Mouse (Mus musculus): ENCODE results near the gene Tas1r3. TPM values are rescaled to one million over a fixed set of nuclear protein-coding genes. Genes with fewer than 3 reads are reported as not detected.

The Tas1r3 gene
- polyA plus RNA-seq, 1 experiment from 2014 or later = 0.24 TPM

DNA sequence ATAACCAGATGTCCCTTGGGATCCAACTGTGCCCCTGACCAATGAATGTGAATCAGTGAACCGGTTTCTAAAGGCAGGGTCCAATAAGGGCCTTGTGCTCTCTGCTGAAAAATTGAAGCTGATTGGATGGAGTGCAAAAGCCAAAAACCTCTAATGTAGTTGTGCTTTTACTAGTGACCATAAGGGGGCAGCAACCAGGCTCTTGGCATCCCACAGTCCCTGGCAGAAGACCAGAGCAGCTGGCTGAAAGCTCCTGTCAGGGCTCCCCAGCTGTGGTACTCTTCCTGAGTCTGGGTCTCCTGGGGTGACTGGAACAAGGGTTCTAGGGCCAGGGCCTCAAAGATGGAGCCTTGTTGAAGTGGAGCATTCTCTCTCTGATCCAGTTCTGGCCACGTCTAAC, 29.3 kb downstream of the Tas1r3 start:
- no peaks in the 10 kb centered on the region for H3K27me3 ChIP-seq (ENCODE audit: low read depth, poor library complexity, severe bottlenecking)
- no peaks in the 10 kb centered on the region for H3K9me3 ChIP-seq (replicated peaks)
- peak overlapping the region; percentile 14; the same call in 1 of the 2 replicates for H3K4me3 ChIP-seq
- H3K4me1 ChIP-seq = peaks cover 38% of the 10 kb centered on the region
- peaks cover 23% of the 10 kb centered on the region for H3K36me3 ChIP-seq
- no peak overlapping the region for H3K27ac ChIP-seq
- WGBS = 39% methylated on average over 2 of the region's 2 CpGs
- DNase-seq (ENCODE audit: low spot score) = peak; percentile 69

DNA sequence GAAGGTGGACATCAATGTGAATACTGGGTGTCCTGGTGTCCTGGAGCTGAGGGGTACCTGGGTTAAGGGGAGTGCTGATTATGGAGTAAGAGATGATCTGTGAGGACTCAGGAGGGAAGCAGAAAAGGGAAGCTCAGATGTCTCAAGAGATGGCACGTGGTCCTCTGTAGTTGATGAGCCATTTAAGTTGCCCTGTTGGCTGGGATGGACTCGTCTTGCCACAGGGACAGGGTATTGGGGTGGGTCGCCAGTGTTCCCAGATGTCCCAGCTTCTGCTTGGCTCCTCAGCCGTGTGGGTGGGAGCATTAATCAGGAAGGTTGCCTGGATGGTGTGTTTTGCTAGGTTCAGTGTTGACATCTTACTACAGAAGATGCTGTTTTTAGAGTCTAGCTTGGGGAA, 29.9 kb downstream of the Tas1r3 start:
- H3K4me3 ChIP-seq = peak overlapping the region; percentile 81; the same call in 1 of the 2 replicates
- 91% methylated on average over 4 of the region's 4 CpGs for WGBS
- no peak for DNase-seq (ENCODE audit: low spot score)
- H3K36me3 ChIP-seq = peaks cover 27% of the 10 kb centered on the region
- no peaks in the 10 kb centered on the region for H3K27me3 ChIP-seq (ENCODE audit: low read depth, poor library complexity, severe bottlenecking)
- peaks cover 34% of the 10 kb centered on the region for H3K4me1 ChIP-seq
- H3K9me3 ChIP-seq (replicated peaks) = no peaks in the 10 kb centered on the region
- no peak overlapping the region for H3K27ac ChIP-seq

DNA sequence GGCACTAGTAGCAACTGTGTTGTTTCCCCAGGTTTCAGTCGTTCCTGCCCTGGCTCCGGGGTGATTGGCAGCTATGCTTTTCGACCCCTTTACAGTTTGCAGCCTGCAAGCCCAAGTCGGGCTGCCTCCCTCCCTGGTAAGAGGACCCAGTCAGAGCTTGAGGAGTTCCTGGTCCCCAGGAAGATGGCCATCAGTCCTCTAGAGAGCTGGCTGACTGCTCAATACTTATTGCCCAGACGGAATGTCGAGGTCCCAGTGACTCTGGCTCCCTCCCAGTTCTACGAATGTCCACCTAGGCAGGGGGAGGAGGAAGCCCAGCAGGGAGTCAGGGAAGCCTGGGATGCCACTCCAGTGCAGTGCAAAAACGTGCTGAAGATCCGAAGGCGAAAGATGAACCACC, 30.8 kb downstream of the Tas1r3 start:
- 56% methylated on average over 10 of the region's 10 CpGs for WGBS
- peak overlapping the region; percentile 85 for H3K27ac ChIP-seq

DNA sequence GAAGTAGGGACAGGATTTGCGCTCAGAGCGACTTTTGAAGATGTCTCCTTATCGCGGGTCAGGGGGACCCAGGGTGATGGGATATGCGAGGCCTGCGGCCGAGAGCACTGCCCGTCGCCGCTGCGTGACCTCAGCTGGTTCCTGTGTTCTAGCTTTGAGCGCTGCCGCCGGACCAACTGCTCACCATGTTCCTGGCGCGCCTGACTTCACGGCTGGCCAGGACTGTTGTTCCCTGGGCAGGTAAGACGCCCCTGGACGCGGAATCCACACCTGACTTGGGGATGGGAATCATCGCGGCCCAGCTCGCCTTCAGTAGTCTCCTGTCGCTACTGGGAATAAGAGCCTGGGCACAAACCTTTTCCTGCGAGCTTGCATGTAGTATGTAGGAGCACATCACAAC, 31.3 kb downstream of the Tas1r3 start:
- no peaks in the 10 kb centered on the region for H3K27me3 ChIP-seq (ENCODE audit: low read depth, poor library complexity, severe bottlenecking)
- peaks cover 28% of the 10 kb centered on the region for H3K4me1 ChIP-seq
- H3K4me3 ChIP-seq = peak overlapping the region; percentile 81
- H3K27ac ChIP-seq = peak overlapping the region; percentile 85
- peaks cover 41% of the 10 kb centered on the region for H3K36me3 ChIP-seq
- DNase-seq (ENCODE audit: low spot score) = no peak
- under 1% methylated on average over 25 of the region's 25 CpGs for WGBS
- no peaks in the 10 kb centered on the region for H3K9me3 ChIP-seq (replicated peaks)

More for the DNA sequence above, 30.8 kb downstream of the Tas1r3 start:
- DNase-seq (ENCODE audit: low spot score) = no peak
- H3K36me3 ChIP-seq = peaks cover 36% of the 10 kb centered on the region
- H3K9me3 ChIP-seq (replicated peaks) = no peaks in the 10 kb centered on the region
- peak overlapping the region; percentile 81 for H3K4me3 ChIP-seq
- no peaks in the 10 kb centered on the region for H3K27me3 ChIP-seq (ENCODE audit: low read depth, poor library complexity, severe bottlenecking)
- H3K4me1 ChIP-seq = peaks cover 28% of the 10 kb centered on the region

DNA sequence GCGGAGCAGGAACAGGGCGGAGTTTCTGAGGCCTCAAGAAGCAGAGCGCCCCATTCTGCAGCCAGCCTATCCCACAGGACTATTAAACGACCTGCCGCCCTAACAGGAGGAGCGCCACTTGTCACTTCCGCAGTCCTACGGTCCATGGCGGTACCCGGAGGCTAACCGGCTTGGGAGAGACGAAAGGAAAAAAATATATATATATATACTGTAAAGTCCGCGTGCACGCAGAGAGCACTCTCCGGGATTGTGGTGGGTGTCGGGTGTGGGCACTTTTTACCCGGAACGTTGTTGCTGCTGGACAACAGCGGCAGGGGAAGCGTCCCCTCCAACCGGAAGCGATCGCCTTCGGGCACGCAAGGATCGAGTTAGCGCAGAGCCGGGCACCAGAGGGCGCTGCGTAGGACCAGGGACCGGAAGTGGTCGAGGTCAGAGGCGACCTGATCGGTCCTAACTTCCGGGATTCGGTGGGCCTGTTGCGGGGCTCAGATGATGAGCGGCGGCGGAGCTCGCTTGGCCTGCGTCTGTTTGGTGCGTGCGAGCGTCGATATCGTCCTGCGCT, 31.9 kb downstream of the Tas1r3 start, which contains the start of gene Aurkaip1:
Gene Aurkaip1 (plus strand): TSS at position 68 of the 562 bp plus-strand sequence.
- DNase-seq (ENCODE audit: low spot score) = peak; percentile 98
- WGBS = 0% methylated on average over 49 of the region's 49 CpGs

DNA sequence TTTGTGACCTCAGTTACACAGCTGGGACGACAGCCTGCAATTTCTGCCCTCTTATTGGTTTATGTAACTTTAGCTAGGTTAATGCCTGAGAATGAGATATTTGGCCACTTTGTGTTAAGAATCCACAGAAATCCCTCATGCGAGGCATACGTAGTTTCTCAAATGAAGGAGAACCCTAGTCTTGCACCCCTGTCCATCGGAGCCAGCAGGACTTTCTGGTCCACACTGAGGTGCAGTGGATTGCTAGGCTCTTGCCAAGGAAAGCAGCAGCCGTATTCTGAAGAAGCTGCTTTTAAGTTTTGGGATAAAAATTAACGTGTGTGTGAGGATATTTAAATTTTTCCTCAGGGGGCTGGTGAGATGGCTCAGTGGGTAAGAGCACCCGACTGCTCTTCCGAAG, 32.6 kb downstream of the Tas1r3 start:
- Histone ChIP-seq H3K9me3 (replicated peaks) (no peaks in the 10 kb centered on the region), H3K27me3 (ENCODE audit: low read depth, poor library complexity, severe bottlenecking) (no peaks in the 10 kb centered on the region), H3K36me3 (peaks cover 53% of the 10 kb centered on the region), H3K4me1 (peaks cover 28% of the 10 kb centered on the region), H3K4me3 (peak overlapping the region; percentile 81), H3K27ac (no peak overlapping the region)
- WGBS = 57% methylated on average over 8 of the region's 8 CpGs
- DNase-seq (ENCODE audit: low spot score) = no peak

More for the DNA sequence above, 31.9 kb downstream of the Tas1r3 start, which contains the start of gene Aurkaip1:
- H3K4me3 ChIP-seq = peak within 1 kb of the TSS; percentile 81
- peaks cover 46% of the 10 kb centered on the region for H3K36me3 ChIP-seq
- H3K4me1 ChIP-seq = peaks cover 28% of the 10 kb centered on the region
- no peaks in the 10 kb centered on the region for H3K9me3 ChIP-seq (replicated peaks)
- H3K27me3 ChIP-seq (ENCODE audit: low read depth, poor library complexity, severe bottlenecking) = no peaks in the 10 kb centered on the region
- H3K27ac ChIP-seq = peak within 1 kb of the TSS; percentile 85

DNA sequence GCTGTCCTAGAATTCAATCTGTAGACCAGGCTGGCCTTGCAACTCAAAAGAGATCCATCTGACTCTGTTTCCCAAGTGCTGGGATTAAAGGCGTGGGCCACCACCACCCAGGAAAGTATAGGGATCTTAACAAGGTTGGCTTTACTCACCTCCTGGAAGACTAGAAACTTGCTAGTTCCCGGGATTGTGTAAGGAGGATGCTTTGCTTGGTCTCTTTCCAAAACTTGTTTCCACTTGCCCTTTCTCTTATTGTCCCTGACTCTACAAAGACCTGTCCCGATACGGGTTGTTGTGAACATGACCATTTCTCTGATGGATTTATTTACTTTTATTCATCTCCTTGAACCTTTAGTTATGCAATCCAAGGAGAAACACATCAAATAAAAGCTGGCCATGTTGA, 33.3 kb downstream of the Tas1r3 start:
- Histone ChIP-seq H3K9me3 (replicated peaks) (no peaks in the 10 kb centered on the region), H3K4me3 (no peak overlapping the region), H3K27ac (no peak overlapping the region), H3K4me1 (peaks cover 28% of the 10 kb centered on the region), H3K36me3 (peaks cover 58% of the 10 kb centered on the region), H3K27me3 (ENCODE audit: low read depth, poor library complexity, severe bottlenecking) (no peaks in the 10 kb centered on the region)
- DNase-seq (ENCODE audit: low spot score) = no peak
- 95% methylated on average over 4 of the region's 4 CpGs for WGBS

DNA sequence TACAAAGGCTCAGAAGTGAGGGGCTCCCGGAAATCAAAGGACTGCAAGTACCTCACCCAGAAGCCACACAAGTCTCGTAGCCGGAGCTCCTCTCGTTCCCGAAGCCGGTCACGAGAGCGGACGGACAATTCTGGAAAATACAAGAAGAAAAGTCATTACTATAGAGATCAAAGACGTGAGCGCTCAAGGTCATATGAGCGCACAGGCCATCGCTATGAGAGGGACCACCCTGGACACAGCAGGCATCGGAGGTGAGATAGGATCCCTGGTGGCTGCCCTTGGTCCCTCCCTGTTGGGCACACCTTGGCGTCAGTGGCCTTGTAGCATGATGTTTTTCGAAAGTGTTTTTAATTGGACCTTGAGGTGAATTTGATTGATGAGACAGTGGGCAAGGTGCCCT, 39.7 kb downstream of the Tas1r3 start:
- H3K9me3 ChIP-seq (replicated peaks) = no peaks in the 10 kb centered on the region
- H3K27ac ChIP-seq = no peak overlapping the region
- H3K4me1 ChIP-seq = no peaks in the 10 kb centered on the region
- no peak for DNase-seq (ENCODE audit: low spot score)
- no peaks in the 10 kb centered on the region for H3K27me3 ChIP-seq (ENCODE audit: low read depth, poor library complexity, severe bottlenecking)
- H3K36me3 ChIP-seq = peaks cover 100% of the 10 kb centered on the region
- no peak overlapping the region for H3K4me3 ChIP-seq
- WGBS = 95% methylated on average over 16 of the region's 16 CpGs

DNA sequence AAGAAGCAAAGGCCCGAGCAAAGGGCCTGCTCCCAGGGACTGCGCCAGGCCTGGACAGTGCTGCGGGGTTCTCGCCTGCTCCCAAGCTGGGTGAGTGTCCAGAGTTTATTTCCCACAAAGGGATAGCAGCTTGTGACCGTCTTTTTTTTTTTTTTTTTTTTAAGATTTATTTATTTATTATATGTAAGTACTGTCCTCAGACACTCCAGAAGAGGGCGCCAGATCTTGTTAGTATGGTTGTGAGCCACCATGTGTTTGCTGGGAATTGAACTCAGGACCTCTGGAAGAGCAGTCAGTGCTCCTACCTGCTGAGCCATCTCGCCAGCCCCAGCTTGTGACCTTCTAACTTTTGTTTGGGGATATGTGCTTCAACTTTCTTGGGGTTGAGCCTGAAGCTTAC, 42.1 kb downstream of the Tas1r3 start:
- H3K4me3 ChIP-seq = no peak overlapping the region
- H3K27me3 ChIP-seq (ENCODE audit: low read depth, poor library complexity, severe bottlenecking) = no peaks in the 10 kb centered on the region
- no peaks in the 10 kb centered on the region for H3K9me3 ChIP-seq (replicated peaks)
- WGBS = 82% methylated on average over 7 of the region's 7 CpGs
- no peak for DNase-seq (ENCODE audit: low spot score)
- no peaks in the 10 kb centered on the region for H3K4me1 ChIP-seq
- H3K27ac ChIP-seq = no peak overlapping the region
- H3K36me3 ChIP-seq = peaks cover 100% of the 10 kb centered on the region

DNA sequence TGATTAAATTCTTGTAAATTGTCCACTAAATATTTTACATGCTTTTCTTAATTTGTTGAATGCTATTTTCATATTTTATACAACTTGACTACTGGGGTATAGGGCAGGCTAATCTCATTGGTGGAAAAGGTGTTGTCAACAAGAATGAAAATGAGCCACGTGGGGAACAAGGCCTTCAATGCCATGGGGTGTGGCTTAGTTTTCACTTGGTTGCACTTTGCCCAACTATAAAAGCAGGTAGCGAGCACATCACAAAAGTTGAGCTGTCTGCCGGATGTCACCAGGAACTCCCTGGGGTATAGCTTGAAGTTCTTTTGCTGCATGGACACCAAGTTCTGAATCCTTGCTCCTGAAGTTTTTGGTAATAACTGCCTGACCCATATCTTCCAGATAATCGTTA, 45.6 kb downstream of the Tas1r3 start:
- Histone ChIP-seq H3K4me3 (no peak overlapping the region), H3K36me3 (peaks cover 95% of the 10 kb centered on the region), H3K9me3 (replicated peaks) (no peaks in the 10 kb centered on the region), H3K27ac (no peak overlapping the region), H3K4me1 (peaks cover 14% of the 10 kb centered on the region), H3K27me3 (ENCODE audit: low read depth, poor library complexity, severe bottlenecking) (no peaks in the 10 kb centered on the region)
- WGBS = 93% methylated on average over 4 of the region's 4 CpGs
- no peak for DNase-seq (ENCODE audit: low spot score)

DNA sequence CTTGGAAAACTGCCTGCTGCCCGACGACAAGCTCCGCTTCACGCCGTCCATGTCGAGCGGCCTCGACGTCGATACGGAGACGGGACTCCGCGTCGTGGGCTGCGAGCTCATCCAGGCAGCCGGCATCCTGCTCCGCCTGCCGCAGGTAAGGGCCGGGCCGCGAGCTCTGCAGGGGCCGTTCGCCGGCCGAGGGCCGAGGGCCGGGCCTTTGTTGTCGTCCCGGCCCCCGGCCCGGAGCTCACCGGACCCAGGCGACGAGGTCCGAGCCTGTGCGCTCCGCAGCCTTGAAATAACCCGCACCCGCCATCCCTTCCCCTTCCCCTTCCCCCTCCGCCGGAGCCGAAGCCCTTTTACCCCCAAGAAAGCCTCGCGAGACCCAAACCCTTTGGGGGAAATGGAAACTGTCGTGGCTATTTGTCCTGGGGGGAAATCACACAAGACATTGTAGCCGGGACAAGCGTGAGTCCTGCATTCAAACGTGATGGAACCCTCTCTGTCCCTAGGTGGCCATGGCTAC, 50.4 kb downstream of the Tas1r3 start:
- Histone ChIP-seq H3K27me3 (ENCODE audit: low read depth, poor library complexity, severe bottlenecking) (no peaks in the 10 kb centered on the region), H3K36me3 (peaks cover 86% of the 10 kb centered on the region), H3K4me3 (peak overlapping the region; percentile 100), H3K9me3 (replicated peaks) (no peaks in the 10 kb centered on the region), H3K27ac (peak overlapping the region; percentile 98), H3K4me1 (peaks cover 22% of the 10 kb centered on the region)
- no peak for DNase-seq (ENCODE audit: low spot score)
- WGBS = under 1% methylated on average over 49 of the region's 49 CpGs

DNA sequence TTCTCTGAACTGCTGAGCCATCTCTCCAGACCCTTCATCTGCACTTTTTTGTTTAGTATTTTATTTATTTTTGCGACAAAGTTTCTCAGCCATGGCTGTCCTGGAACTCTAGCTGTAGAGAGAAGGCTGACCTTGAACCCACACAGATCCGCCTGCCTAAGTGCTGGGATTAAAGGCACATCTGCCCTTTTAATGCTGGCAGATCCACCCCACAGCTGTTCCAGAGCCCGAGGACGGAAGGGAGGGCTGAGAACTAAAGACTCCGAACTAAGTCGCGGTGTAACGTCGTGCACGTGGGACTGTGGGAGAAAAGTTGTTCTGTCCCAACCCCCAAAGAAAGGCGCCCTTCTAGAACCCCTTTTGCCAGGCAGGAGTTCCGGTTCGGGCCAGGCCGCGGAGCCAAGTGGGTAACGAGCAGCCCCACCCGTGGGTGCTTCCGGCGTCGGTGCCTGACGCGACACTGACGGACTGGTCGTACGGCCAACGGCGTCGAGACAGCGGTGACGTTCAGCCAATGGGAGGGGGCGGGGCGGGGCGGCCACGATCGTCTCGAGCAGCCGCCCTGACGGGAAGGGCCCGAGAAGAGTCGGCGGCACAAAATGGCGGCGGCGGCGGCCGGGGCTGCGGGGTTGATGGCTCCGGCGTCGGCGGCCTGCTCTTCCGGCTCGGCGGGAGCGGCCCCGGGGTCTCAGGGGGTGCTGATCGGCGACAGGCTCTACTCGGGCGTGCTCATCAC, 51.1 kb downstream of the Tas1r3 start, which contains the start of gene Ccnl2:
Gene Ccnl2 (plus strand): TSS at position 561 of the 736 bp plus-strand sequence.
- H3K27ac ChIP-seq = peak within 1 kb of the TSS; percentile 98
- peaks cover 86% of the 10 kb centered on the region for H3K36me3 ChIP-seq

More for the DNA sequence above, 51.1 kb downstream of the Tas1r3 start, which contains the start of gene Ccnl2:
- under 1% methylated on average over 60 of the region's 60 CpGs for WGBS
- Histone ChIP-seq H3K4me1 (peaks cover 22% of the 10 kb centered on the region), H3K27me3 (ENCODE audit: low read depth, poor library complexity, severe bottlenecking) (no peaks in the 10 kb centered on the region), H3K9me3 (replicated peaks) (no peaks in the 10 kb centered on the region), H3K4me3 (peak within 1 kb of the TSS; percentile 100)
- peak; percentile 97 for DNase-seq (ENCODE audit: low spot score)

Data from limb, embryonic 10.5 days (tissue).